Mouse (Mus musculus) cerebellum, postnatal 14 days (tissue): ENCODE measurements around the gene Olfr1378.

Experiments used
- DNase-seq, 2 experiments: peaks; one replicate each; pipeline ENCODE4 v3.0.0; 2021; ENCODE audit warnings: mixed read lengths in 2 of 2

The Olfr1378 gene

GRCm38 (mm10) chr11:50966230-50966629, at the start of gene Olfr1378:
Gene Olfr1378 (plus strand): TSS chr11:50966530.
- DNase-seq = no peak

- peak in 1 of 2 experiments; percentile 18 for DNase-seq
These were observed 35.8 kb upstream of the Olfr1378 start for GRCm38 (mm10) chr11:50930469-50931014.

- DNase-seq = no peak
These were observed 35.3 kb upstream of the Olfr1378 start for GRCm38 (mm10) chr11:50931021-50931420.

GRCm38 (mm10) chr11:50931451-50931866, 34.9 kb upstream of the Olfr1378 start, which contains the start of gene Zfp354b:
Gene Zfp354b (minus strand): TSS chr11:50931633.
- peak; percentile 89 to 91 for DNase-seq

- DNase-seq = no peak
These were observed 34.3 kb upstream of the Olfr1378 start for GRCm38 (mm10) chr11:50932040-50932439.

GRCm38 (mm10) chr11:50938435-50938834, 27.9 kb upstream of the Olfr1378 start:
- DNase-seq = no peak

GRCm38 (mm10) chr11:50939621-50940366, 26.5 kb upstream of the Olfr1378 start:
- peak; percentile 65 to 70 for DNase-seq

GRCm38 (mm10) chr11:50942386-50942785, 23.9 kb upstream of the Olfr1378 start:
- DNase-seq = peak; percentile 30 to 52

GRCm38 (mm10) chr11:50943506-50943905, 22.8 kb upstream of the Olfr1378 start, which contains the start of gene 4933414I15Rik:
Gene 4933414I15Rik (minus strand): TSS chr11:50943765.
- DNase-seq = no peak

- no peak for DNase-seq
These were observed 14.0 kb upstream of the Olfr1378 start for GRCm38 (mm10) chr11:50952290-50952689.

- no peak for DNase-seq
These were observed 12.7 kb upstream of the Olfr1378 start, which contains the start of gene Prop1 for GRCm38 (mm10) chr11:50953665-50954064. Gene Prop1 (minus strand): TSS chr11:50953765.

GRCm38 (mm10) chr11:50964886-50965285, 1.4 kb upstream of the Olfr1378 start:
- DNase-seq = no peak

GRCm38 (mm10) chr11:50977216-50977615, 10.9 kb downstream of the Olfr1378 start:
- peak; percentile 2 to 9 for DNase-seq

- no peak for DNase-seq
These were observed 15.3 kb downstream of the Olfr1378 start, which contains the start of gene Olfr1377 for GRCm38 (mm10) chr11:50981667-50982066. Gene Olfr1377 (plus strand): TSS chr11:50981967.

GRCm38 (mm10) chr11:51003296-51003695, 37.0 kb downstream of the Olfr1378 start, which contains the start of gene Olfr51:
Gene Olfr51 (plus strand): TSS chr11:51003596.
- no peak for DNase-seq

GRCm38 (mm10) chr11:51011821-51012220, 45.5 kb downstream of the Olfr1378 start:
- peak; percentile 34 to 63 for DNase-seq

GRCm38 (mm10) chr11:51013936-51014335, 47.6 kb downstream of the Olfr1378 start, which contains the start of gene Olfr54:
Gene Olfr54 (plus strand): TSS chr11:51014236.
- no peak for DNase-seq

GRCm38 (mm10) chr11:51016341-51016740, 50.0 kb downstream of the Olfr1378 start:
- DNase-seq = no peak
